Mouse (Mus musculus) gastrocnemius, adult 2 months (tissue): ENCODE data around the gene Pja2. TPM values are rescaled to one million over a fixed set of nuclear protein-coding genes. Genes with fewer than 3 reads are reported as not detected.
"Not testable (repeated sequence)": the region's sequence is repeated elsewhere in the genome, so short reads cannot be mapped to it uniquely, and the experiment has no call there.

Experiments
- DNase-seq: peaks from one replicate; pipeline ENCODE4 v3.0.0; 2022
- H3K27ac ChIP-seq: fragments of 200-600 bp; 2 replicates; pipeline ENCODE4 v1.8.1; 2022; ENCODE audit warnings: mild to moderate bottlenecking
- H3K4me3 ChIP-seq: fragments of 200-600 bp; 2 replicates; pipeline ENCODE4 v1.8.1; 2022; ENCODE audit warnings: mild to moderate bottlenecking, moderate library complexity
- CTCF ChIP-seq: fragments of 200-600 bp; IDR thresholded peaks from 2 replicates; pipeline ENCODE4 v1.8.1; 2022; ENCODE audit warnings: antibody characterized with exemption, mild to moderate bottlenecking, moderate library complexity
- intact Hi-C: fragments of 180-260 bp; cut with DNase I; formaldehyde crosslinking; loops from one replicate; pipeline ENCODE4 v1.15.1; 2025
- total RNA-seq, 2 experiments: library from RNA; stranded (reverse); gene quantifications; 2 replicates each; pipeline ENCODE4 v1.2.3; 2021

Pja2 gene
- total RNA-seq, 2 experiments from 2014 or later = 95.4 to 108 TPM

GRCm38 (mm10) chr17:64332770-64333096 is 1.0 kb upstream of the Pja2 start:
- no peak for DNase-seq
- no peak for TF ChIP-seq CTCF
- Histone ChIP-seq H3K27ac (peak overlapping the region; percentile 96), H3K4me3 (peak overlapping the region; percentile 71)
- intact Hi-C loops = loop anchor here (5.0 kb wide), 3 partner anchors 45 to 270 kb away; partner anchors contain the start of gene Man2a1

- intact Hi-C loops = loop anchor here (5.0 kb wide), 3 partner anchors 46 to 271 kb away; partner anchors contain the start of gene Man2a1
- Histone ChIP-seq H3K27ac (peak overlapping the region; percentile 99), H3K4me3 (peak overlapping the region; percentile 98)
- DNase-seq = no peak
- TF ChIP-seq CTCF = no peak; the same call in 1 of the 2 replicates
Measured at GRCm38 (mm10) chr17:64331291-64331897, 322 bp downstream of the Pja2 start.

GRCm38 (mm10) chr17:64330885-64331284 is 831 bp downstream of the Pja2 start:
- Histone ChIP-seq H3K27ac (peak overlapping the region; percentile 99), H3K4me3 (peak overlapping the region; percentile 98)
- intact Hi-C loops = loop anchor here (5.0 kb wide), 3 partner anchors 46 to 271 kb away; partner anchors contain the start of gene Man2a1
- no peak for TF ChIP-seq CTCF
- DNase-seq = no peak

GRCm38 (mm10) chr17:64324556-64324955 is 7.2 kb downstream of the Pja2 start:
- Histone ChIP-seq H3K4me3 (no peak overlapping the region), H3K27ac (no peak overlapping the region)
- no peak for DNase-seq
- intact Hi-C loops = no loop called here
- no peak for TF ChIP-seq CTCF

- DNase-seq = no peak
- peak overlapping the region; percentile 72 for H3K27ac ChIP-seq
- TF ChIP-seq CTCF = no peak
- intact Hi-C loops = no loop called here
- no peak overlapping the region for H3K4me3 ChIP-seq
Measured at GRCm38 (mm10) chr17:64315428-64315827, 16.3 kb downstream of the Pja2 start.

GRCm38 (mm10) chr17:64314523-64314922 is 17.2 kb downstream of the Pja2 start:
- H3K4me3 ChIP-seq, DNase-seq, intact Hi-C loops, H3K27ac ChIP-seq: not testable (repeated sequence)

GRCm38 (mm10) chr17:64297628-64298027 is 34.1 kb downstream of the Pja2 start:
- Histone ChIP-seq H3K4me3 (no peak overlapping the region), H3K27ac (no peak overlapping the region)
- no peak for TF ChIP-seq CTCF
- intact Hi-C loops = no loop called here
- DNase-seq = no peak

- Histone ChIP-seq H3K27ac (no peak overlapping the region), H3K4me3 (no peak overlapping the region)
- DNase-seq = no peak
- no peak for TF ChIP-seq CTCF
- intact Hi-C loops = no loop called here
Measured at GRCm38 (mm10) chr17:64292740-64293139, 39.0 kb downstream of the Pja2 start.

- no peak overlapping the region for H3K27ac ChIP-seq
- TF ChIP-seq CTCF = no peak
- H3K4me3 ChIP-seq = no peak overlapping the region
- intact Hi-C loops = no loop called here
- DNase-seq = no peak
Measured at GRCm38 (mm10) chr17:64289684-64290083, 42.0 kb downstream of the Pja2 start.

- Histone ChIP-seq H3K27ac (no peak overlapping the region), H3K4me3 (no peak overlapping the region)
- TF ChIP-seq CTCF = no peak
- intact Hi-C loops = no loop called here
- no peak for DNase-seq
Measured at GRCm38 (mm10) chr17:64288000-64288399, 43.7 kb downstream of the Pja2 start.

- no peak for DNase-seq
- intact Hi-C loops = no loop called here
- no peak for TF ChIP-seq CTCF
- H3K27ac ChIP-seq = no peak overlapping the region
- H3K4me3 ChIP-seq = no peak overlapping the region
Measured at GRCm38 (mm10) chr17:64286836-64287235, 44.9 kb downstream of the Pja2 start.

GRCm38 (mm10) chr17:64281368-64281767 is 50.3 kb downstream of the Pja2 start:
- H3K4me3 ChIP-seq, H3K27ac ChIP-seq, DNase-seq, intact Hi-C loops: not testable (repeated sequence)

GRCm38 (mm10) chr17:64277649-64278212 is 54.0 kb downstream of the Pja2 start:
- intact Hi-C loops = loop anchor here (5.0 kb wide), 1 partner anchor 55 kb away; the partner anchor contains the start of gene Pja2
- no peak for TF ChIP-seq CTCF
- no peak for DNase-seq
- H3K4me3 ChIP-seq = no peak overlapping the region
- no peak overlapping the region for H3K27ac ChIP-seq

GRCm38 (mm10) chr17:64276666-64277065 is 55.0 kb downstream of the Pja2 start:
- intact Hi-C loops = loop anchor here (5.0 kb wide), 1 partner anchor 56 kb away; the partner anchor contains the start of gene Pja2
- Histone ChIP-seq H3K27ac (peak overlapping the region; percentile 52), H3K4me3 (0 out of 2 replicates have a peak overlapping the region, but pooled peaks have one; percentile 23)
- peak; percentile 54 for DNase-seq
- TF ChIP-seq CTCF = no peak
